Mouse (Mus musculus): ENCODE data around the gene Papolb. TPM values are rescaled to one million over a fixed set of nuclear protein-coding genes. Genes with fewer than 3 reads are reported as not detected.

The Papolb gene
- polyA plus RNA-seq, 1 experiment, result not detected

DNA sequence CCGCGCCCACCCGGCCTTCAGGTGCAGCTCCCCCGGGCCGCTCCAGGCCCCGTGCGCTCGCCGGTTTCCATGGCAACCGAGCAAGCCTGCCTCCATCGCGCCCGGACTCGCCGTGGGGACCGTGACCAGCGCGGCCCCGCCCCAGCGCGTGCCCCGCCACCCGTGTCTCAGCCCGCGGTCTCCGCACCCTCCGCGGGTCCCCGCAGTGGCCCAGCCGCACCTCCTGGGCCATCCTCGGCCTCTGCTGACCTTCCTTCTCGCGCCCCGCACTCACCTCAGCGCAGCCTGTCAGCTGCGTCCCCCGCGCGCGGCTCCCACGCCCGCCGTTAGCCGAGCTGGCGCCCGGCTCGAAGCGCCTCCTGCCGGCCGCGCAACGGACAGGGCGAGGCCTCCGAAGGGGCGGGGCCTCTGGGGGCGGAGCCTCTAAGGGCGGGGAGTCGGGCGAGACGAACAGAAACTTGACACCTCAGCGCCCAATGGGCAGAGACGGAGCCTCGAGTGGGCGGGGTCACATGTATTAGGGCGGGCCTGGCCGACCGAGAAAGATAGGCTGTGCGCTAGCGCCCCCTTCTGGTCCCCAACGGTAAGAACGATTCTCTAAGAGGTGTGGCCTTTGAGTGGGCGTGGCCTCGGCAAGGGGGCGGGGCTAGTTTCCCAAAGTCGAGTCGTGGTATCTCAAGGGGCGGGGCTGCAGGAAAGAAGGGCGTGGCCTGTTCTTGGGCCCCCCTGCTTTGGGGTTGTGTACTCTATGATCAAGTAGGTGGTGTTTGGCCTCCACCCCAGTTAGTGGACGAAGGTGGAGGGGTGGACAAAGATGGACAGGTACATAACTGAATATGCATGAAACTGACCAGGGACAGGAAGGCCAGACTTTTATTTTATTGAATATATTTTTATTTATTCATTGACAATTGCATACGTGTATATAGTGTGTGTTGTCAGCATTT, 21.1 kb upstream of the Papolb start, which contains the start of gene Radil:
TSS of gene Radil (minus strand) at position 393 of the 947 bp plus-strand sequence.
- WGBS, result 2% methylated on average over 79 of the region's 80 CpGs
- H3K4me1 ChIP-seq (ENCODE audit: control insufficient read depth, insufficient read depth, low read length), result peaks cover 23% of the 10 kb centered on the region
- TF ChIP-seq POLR2A (IDR thresholded peaks at IDR 0.05; ENCODE audit: insufficient read depth, low read depth, low read length) (peak; percentile 58; the same call in 1 of the 2 replicates), CTCF (IDR thresholded peaks at IDR 0.05; ENCODE audit: insufficient read depth, low read depth, low read length) (peak; percentile 95)

DNA sequence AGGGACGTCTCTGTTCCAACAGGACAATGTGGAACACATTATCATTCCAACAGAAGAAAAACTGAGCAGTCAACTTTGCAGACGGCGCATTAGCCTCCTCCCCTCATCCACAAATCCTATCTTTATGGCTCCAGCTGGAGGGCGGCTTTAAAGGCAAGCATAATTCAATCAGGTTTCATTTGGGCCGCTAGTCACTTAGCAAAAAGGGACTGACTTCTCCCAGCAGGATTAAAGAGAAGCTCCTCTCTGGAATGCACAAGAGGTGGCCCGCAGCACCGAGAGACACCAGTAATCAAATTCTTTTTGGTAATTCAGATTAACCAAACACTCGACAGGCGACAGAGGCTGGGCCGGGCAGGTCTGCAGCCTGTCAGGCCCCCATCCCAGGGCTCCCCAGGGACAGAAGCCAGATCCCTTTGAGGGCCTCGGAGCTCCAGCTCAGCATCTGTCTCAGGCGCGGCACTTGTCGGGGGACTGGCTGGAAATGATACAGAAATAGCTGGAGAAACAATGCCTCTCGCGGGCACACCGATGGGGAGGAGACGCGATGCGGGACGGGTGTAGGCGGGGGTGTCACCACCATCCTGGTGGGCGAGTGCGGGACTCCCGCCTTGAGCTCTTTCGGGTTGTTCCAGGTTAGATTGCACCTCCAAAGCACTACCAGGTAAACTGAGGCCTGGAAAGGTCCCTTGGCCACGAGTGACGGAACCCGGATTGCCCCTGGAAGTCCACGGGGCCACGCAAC, 20.3 kb upstream of the Papolb start:
- TF ChIP-seq CTCF (IDR thresholded peaks at IDR 0.05; ENCODE audit: insufficient read depth, low read depth, low read length) (no peak), POLR2A (IDR thresholded peaks at IDR 0.05; ENCODE audit: insufficient read depth, low read depth, low read length) (no peak; the same call in 1 of the 2 replicates)
- Histone ChIP-seq H3K4me1 (ENCODE audit: control insufficient read depth, insufficient read depth, low read length) (peaks cover 23% of the 10 kb centered on the region), H3K4me3 (ENCODE audit: insufficient read depth, low read depth, low read length) (peak overlapping the region; percentile 78), H3K27ac (ENCODE audit: insufficient read depth, low read depth, low read length) (peak overlapping the region; percentile 26)
- 6% methylated on average over 31 of the region's 31 CpGs for WGBS

More for the DNA sequence above, 21.1 kb upstream of the Papolb start, which contains the start of gene Radil:
- Histone ChIP-seq H3K4me3 (ENCODE audit: insufficient read depth, low read depth, low read length) (peak within 1 kb of the TSS; percentile 78), H3K27ac (ENCODE audit: insufficient read depth, low read depth, low read length) (peak within 1 kb of the TSS; percentile 26)

DNA sequence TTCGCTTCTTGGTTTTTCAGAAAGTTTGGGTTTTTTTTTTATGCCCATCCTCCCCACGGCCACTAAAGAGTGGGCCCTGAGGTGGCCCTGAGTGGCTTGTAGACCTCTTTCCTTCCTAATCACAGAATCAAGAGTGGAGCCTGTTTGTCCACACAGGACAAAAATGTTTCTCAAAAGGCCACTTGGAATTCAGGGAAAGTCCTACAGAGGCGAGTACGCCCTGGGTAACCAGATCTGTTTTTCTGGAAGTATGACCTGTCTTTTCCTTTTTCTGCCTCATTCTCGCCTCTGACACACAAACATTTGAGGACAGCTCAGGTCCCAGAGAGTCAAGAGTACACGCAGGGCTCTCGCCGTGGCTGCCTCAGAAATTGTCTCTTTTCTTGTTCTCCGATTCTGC, 19.6 kb upstream of the Papolb start:
- Histone ChIP-seq H3K4me1 (ENCODE audit: control insufficient read depth, insufficient read depth, low read length) (peaks cover 23% of the 10 kb centered on the region), H3K4me3 (ENCODE audit: insufficient read depth, low read depth, low read length) (no peak overlapping the region), H3K27ac (ENCODE audit: insufficient read depth, low read depth, low read length) (no peak overlapping the region)
- WGBS, result 64% methylated on average over 9 of the region's 9 CpGs
- TF ChIP-seq CTCF (IDR thresholded peaks at IDR 0.05; ENCODE audit: insufficient read depth, low read depth, low read length) (no peak), POLR2A (IDR thresholded peaks at IDR 0.05; ENCODE audit: insufficient read depth, low read depth, low read length) (no peak)

DNA sequence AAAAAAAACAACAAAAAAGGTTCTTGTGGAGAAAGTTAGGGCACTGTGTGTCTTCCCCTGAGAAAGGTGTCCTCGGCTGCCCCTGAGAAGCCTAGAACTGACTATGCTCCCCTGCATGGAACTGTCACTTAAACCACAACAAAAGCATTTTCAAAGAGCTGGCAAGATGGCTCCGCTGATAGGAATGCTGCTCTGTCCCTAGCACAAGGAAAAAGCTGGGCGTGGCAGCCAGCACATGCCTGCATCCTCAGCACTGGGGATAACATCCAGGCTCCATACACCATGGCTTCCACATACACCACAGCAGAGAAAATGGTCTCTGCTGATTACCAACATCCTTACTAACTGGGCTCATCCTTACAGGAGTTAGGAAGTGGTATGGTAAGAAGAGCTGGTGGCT, 17.2 kb upstream of the Papolb start:
- 93% methylated on average over 3 of the region's 3 CpGs for WGBS
- peaks cover 23% of the 10 kb centered on the region for H3K4me1 ChIP-seq (ENCODE audit: control insufficient read depth, insufficient read depth, low read length)
- no peak for TF ChIP-seq CTCF (IDR thresholded peaks at IDR 0.05; ENCODE audit: insufficient read depth, low read depth, low read length)
- TF ChIP-seq POLR2A (IDR thresholded peaks at IDR 0.05; ENCODE audit: insufficient read depth, low read depth, low read length), result no peak
- no peak overlapping the region for H3K27ac ChIP-seq (ENCODE audit: insufficient read depth, low read depth, low read length)
- H3K4me3 ChIP-seq (ENCODE audit: insufficient read depth, low read depth, low read length), result no peak overlapping the region

DNA sequence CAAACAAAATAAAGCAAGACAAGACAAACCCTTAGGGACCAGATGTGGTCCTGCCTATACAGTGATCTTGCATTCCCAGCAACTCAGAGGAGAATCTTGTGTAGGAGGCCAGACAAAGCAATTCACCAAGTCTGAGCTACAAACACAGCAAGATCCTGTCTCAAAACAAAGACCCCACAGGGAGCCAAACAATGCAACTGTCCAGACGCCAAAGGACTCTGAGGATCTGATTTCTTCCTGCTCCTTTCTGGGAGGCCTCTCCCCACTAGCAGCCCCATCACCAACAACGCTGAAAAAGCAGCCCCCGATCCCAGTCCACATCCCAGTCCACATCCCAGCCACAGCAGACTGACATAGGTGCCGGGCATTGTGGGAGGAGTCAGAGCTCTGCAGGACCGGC, 16.5 kb upstream of the Papolb start:
- no peak overlapping the region for H3K4me3 ChIP-seq (ENCODE audit: insufficient read depth, low read depth, low read length)
- TF ChIP-seq POLR2A (IDR thresholded peaks at IDR 0.05; ENCODE audit: insufficient read depth, low read depth, low read length), result no peak
- 25% methylated on average over 5 of the region's 5 CpGs for whole genome bisulfite sequencing
- no peak overlapping the region for H3K27ac ChIP-seq (ENCODE audit: insufficient read depth, low read depth, low read length)
- H3K4me1 ChIP-seq (ENCODE audit: control insufficient read depth, insufficient read depth, low read length), result peaks cover 23% of the 10 kb centered on the region

DNA sequence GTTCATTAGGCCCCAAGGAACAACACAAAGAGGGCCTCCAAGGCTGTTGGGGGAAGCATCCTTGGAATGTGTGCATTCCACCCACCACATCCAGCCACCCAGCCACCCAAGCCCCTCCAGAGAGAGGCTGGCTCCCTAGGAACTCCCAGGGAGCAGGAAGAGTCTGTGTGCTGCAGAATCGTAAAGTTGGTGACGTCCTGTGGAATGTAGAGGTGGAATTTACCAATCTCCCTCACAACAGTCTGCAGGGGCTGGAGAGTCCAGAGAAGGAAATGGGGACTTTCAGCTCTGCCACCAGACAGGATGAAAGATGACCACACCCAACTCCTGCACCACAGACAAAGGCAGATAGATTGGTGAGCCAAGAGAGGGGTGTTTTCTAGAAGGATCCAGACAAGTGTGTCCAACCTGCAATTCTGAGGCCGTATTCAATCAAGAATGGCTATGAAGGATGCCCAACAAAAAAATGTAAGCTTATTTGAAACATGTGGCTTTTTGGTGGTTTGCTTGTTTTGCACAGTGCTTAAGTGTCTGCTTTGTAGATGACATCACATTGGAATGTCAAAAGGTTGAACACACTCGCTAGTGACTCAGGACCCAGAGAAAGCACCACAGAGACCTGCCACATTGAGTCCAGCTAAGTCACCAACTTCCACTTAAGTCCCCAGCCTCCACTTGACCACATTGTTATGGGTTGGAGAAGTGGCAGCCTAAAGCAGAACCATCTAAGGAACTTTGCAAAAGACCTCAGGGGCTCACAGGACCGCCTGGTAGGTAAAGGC, 15.3 kb upstream of the Papolb start:
- Histone ChIP-seq H3K4me1 (ENCODE audit: control insufficient read depth, insufficient read depth, low read length) (peaks cover 20% of the 10 kb centered on the region), H3K27ac (ENCODE audit: insufficient read depth, low read depth, low read length) (no peak overlapping the region), H3K4me3 (ENCODE audit: insufficient read depth, low read depth, low read length) (no peak overlapping the region)
- TF ChIP-seq CTCF (IDR thresholded peaks at IDR 0.05; ENCODE audit: insufficient read depth, low read depth, low read length) (no peak), POLR2A (IDR thresholded peaks at IDR 0.05; ENCODE audit: insufficient read depth, low read depth, low read length) (no peak)
- 88% methylated on average over 5 of the region's 5 CpGs for WGBS

DNA sequence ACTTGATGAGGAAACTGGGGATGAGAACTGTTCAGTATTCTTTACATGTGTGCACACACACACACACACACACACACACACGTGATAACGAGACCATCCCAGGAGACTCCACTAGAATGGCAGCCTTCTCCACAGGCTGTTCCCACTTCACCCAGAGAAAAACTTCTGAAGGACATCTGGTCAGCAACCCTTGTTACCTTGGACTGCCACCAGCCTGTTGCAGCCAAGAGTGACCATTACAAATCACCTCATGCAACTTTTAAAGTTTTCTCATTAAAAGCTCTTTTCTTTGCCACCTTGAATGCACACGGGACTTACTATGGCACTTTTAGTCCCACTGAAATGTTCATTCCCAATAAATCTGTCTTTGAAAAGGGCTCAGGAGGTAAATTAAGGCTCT, 7.4 kb upstream of the Papolb start:
- Histone ChIP-seq H3K4me3 (ENCODE audit: insufficient read depth, low read depth, low read length) (no peak overlapping the region), H3K27ac (ENCODE audit: insufficient read depth, low read depth, low read length) (no peak overlapping the region), H3K4me1 (ENCODE audit: control insufficient read depth, insufficient read depth, low read length) (no peaks in the 10 kb centered on the region; the same call in 1 of the 2 replicates)
- WGBS, result 80% methylated on average over 3 of the region's 3 CpGs
- TF ChIP-seq POLR2A (IDR thresholded peaks at IDR 0.05; ENCODE audit: insufficient read depth, low read depth, low read length) (no peak), CTCF (IDR thresholded peaks at IDR 0.05; ENCODE audit: insufficient read depth, low read depth, low read length) (no peak)

DNA sequence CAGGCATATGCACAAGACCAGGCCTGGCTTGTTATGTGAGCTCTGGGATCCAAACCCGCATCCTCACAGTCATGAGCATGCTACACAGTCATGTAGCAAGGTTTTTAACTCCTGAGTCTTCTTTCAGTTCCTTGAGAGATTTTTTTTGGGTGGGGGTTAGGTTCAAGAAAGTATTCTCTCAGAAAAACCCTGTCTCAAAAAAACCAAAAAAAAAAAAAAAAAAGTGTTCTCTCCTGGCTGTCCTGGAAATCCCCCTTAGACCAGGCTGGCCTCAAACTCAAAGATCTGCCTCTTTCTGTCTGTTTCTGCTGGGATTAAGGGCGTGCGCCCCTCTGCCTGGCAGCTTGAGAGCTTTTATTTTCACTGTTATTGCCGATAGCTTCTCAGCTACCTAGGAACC, 5.5 kb upstream of the Papolb start:
- Histone ChIP-seq H3K27ac (ENCODE audit: insufficient read depth, low read depth, low read length) (no peak overlapping the region), H3K4me1 (ENCODE audit: control insufficient read depth, insufficient read depth, low read length) (no peaks in the 10 kb centered on the region; the same call in 1 of the 2 replicates), H3K4me3 (ENCODE audit: insufficient read depth, low read depth, low read length) (no peak overlapping the region)
- WGBS, result 81% methylated on average over 4 of the region's 4 CpGs
- TF ChIP-seq POLR2A (IDR thresholded peaks at IDR 0.05; ENCODE audit: insufficient read depth, low read depth, low read length) (no peak), CTCF (IDR thresholded peaks at IDR 0.05; ENCODE audit: insufficient read depth, low read depth, low read length) (no peak)

Measured in olfactory bulb, adult 2 months (tissue).